Comparison of ENCODE assay signal across 18 mouse cellular contexts in the genomic region with DNA sequence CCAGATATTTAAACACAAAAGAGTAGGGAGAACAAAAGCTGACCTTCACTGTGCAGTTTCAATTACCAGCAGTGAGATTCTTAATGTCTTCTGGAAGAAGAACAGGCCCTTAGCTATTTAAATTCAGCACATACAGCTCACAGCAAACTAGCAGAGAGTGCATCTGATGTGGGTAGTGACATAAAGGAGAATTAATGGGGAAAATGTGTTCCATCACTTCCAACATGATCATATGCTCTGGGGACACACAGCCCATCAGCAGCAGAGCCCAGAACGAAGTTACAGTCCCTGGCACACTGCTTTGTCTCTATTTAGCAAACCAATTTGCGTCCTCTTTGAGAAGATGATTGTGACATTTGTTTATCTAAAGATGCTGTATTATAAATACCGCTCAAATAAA.
A peak's percentile ranks its signal among the peaks of the same experiment; 100 is the strongest.
DNase-seq lines count a peak whose midpoint lies in the region; ATAC-seq and TF ChIP-seq lines count a peak whose summit lies in the region.
"Had no signal": no experiment of that assay in that cellular context is flagged by ENCODE, and none has a peak within 500 bp of the region (broad histone marks: within the 10 kb centered on the region; RNA-seq: fewer than 3 reads in every experiment).

No protein-coding gene starts in this region.

- no peaks in the 10 kb centered on the region for H3K4me1 ChIP-seq in forebrain, embryonic 16.5 days (replicated peaks; ENCODE audit: control insufficient read depth, insufficient read depth, low read length)
- no peaks in the 10 kb centered on the region for H3K4me1 ChIP-seq in forebrain, embryonic 10.5 days
- H3K4me1 ChIP-seq in neural tube, embryonic 13.5 days (replicated peaks) = no peaks in the 10 kb centered on the region
- no peaks in the 10 kb centered on the region for H3K4me1 ChIP-seq in hindbrain, postnatal 0 days (ENCODE audit: insufficient read depth, low read length)
- H3K4me1 ChIP-seq: embryonic facial prominence, embryonic 13.5 days; heart, embryonic 10.5 days; intestine, embryonic 15.5 days had no signal

- H3K9me3 ChIP-seq in forebrain, embryonic 16.5 days (ENCODE audit: control insufficient read depth, low read length) = no peaks in the 10 kb centered on the region
- no peaks in the 10 kb centered on the region for H3K9me3 ChIP-seq in forebrain, embryonic 10.5 days
- H3K9me3 ChIP-seq in neural tube, embryonic 13.5 days = no peaks in the 10 kb centered on the region
- no peaks in the 10 kb centered on the region for H3K9me3 ChIP-seq in hindbrain, postnatal 0 days (ENCODE audit: low read length)
- H3K9me3 ChIP-seq: embryonic facial prominence, embryonic 13.5 days; heart, embryonic 10.5 days; intestine, embryonic 15.5 days had no signal

- no peak overlapping the region for H3K9ac ChIP-seq in forebrain, embryonic 16.5 days (replicated peaks; ENCODE audit: low read depth, low read length)
- no peak overlapping the region for H3K9ac ChIP-seq in neural tube, embryonic 13.5 days
- H3K9ac ChIP-seq in hindbrain, postnatal 0 days (replicated peaks; ENCODE audit: low read length) = no peak overlapping the region
- H3K9ac ChIP-seq: embryonic facial prominence, embryonic 13.5 days; intestine, embryonic 15.5 days had no signal

- no peak for TF ChIP-seq CTCF in hindbrain, postnatal 0 days (IDR thresholded peaks at IDR 0.05; ENCODE audit: low read depth)

- no peaks in the 10 kb centered on the region for H3K36me3 ChIP-seq in forebrain, embryonic 16.5 days (ENCODE audit: control insufficient read depth, insufficient read depth)
- no peaks in the 10 kb centered on the region for H3K36me3 ChIP-seq in forebrain, embryonic 10.5 days (replicated peaks)
- H3K36me3 ChIP-seq in neural tube, embryonic 13.5 days = no peaks in the 10 kb centered on the region
- H3K36me3 ChIP-seq in hindbrain, postnatal 0 days (ENCODE audit: insufficient read depth, low read length) = no peaks in the 10 kb centered on the region
- H3K36me3 ChIP-seq: embryonic facial prominence, embryonic 13.5 days; heart, embryonic 10.5 days; intestine, embryonic 15.5 days had no signal

- 56% methylated on average over 3 of the region's 3 CpGs for WGBS in forebrain, embryonic 16.5 days
- 82% methylated on average over 3 of the region's 3 CpGs for WGBS in forebrain, embryonic 10.5 days
- 69% methylated on average over 3 of the region's 3 CpGs for WGBS in neural tube, embryonic 13.5 days
- 61% methylated on average over 3 of the region's 3 CpGs for WGBS in hindbrain, postnatal 0 days

- DNase-seq in forebrain, embryonic 10.5 days (ENCODE audit: extremely low spot score, low spot score) = no peak
- DNase-seq in neural tube, embryonic 10.5 days (ENCODE audit: extremely low spot score, low spot score) = no peak
- peak; percentile 18 for DNase-seq in hindbrain, postnatal 0 days (ENCODE audit: low spot score)
- DNase-seq in ovary, postnatal 36 days (ENCODE audit: low spot score) = no peak
- no peak for DNase-seq in embryo, embryonic 10 days (ENCODE audit: low spot score)
- DNase-seq: adrenal gland, postnatal 36 days; cerebellum, adult 11-12 months; cerebellum, postnatal 14 days; heart, postnatal 4 days; kidney, adult 8-10 months; kidney, postnatal 14 days; lung, postnatal 4 days; thymus, postnatal 25 days had no signal

- H3K27ac ChIP-seq in forebrain, embryonic 16.5 days (ENCODE audit: low read length) = no peak overlapping the region
- H3K27ac ChIP-seq in forebrain, embryonic 10.5 days = no peak overlapping the region
- peak overlapping the region; percentile 56 for H3K27ac ChIP-seq in neural tube, embryonic 13.5 days (replicated peaks)
- no peak overlapping the region for H3K27ac ChIP-seq in hindbrain, postnatal 0 days
- H3K27ac ChIP-seq: embryonic facial prominence, embryonic 13.5 days; heart, embryonic 10.5 days; intestine, embryonic 15.5 days had no signal

- H3K27me3 ChIP-seq in forebrain, embryonic 16.5 days (replicated peaks; ENCODE audit: control insufficient read depth, insufficient read depth, low read length) = no peaks in the 10 kb centered on the region
- no peaks in the 10 kb centered on the region for H3K27me3 ChIP-seq in forebrain, embryonic 10.5 days (ENCODE audit: poor library complexity, severe bottlenecking)
- H3K27me3 ChIP-seq in neural tube, embryonic 13.5 days = no peaks in the 10 kb centered on the region
- no peaks in the 10 kb centered on the region for H3K27me3 ChIP-seq in hindbrain, postnatal 0 days (ENCODE audit: insufficient read depth, low read length)
- H3K27me3 ChIP-seq: embryonic facial prominence, embryonic 13.5 days; intestine, embryonic 15.5 days had no signal

- ATAC-seq in forebrain, embryonic 16.5 days = peak; percentile 43
- peak; percentile 56; the same call in 1 of the 2 replicates for ATAC-seq in neural tube, embryonic 13.5 days (ENCODE audit: low read depth)
- no peak for ATAC-seq in hindbrain, postnatal 0 days
- ATAC-seq: intestine, embryonic 15.5 days had no signal

- no peak overlapping the region for H3K4me2 ChIP-seq in forebrain, embryonic 16.5 days (ENCODE audit: low read length)
- H3K4me2 ChIP-seq in neural tube, embryonic 13.5 days = no peak overlapping the region
- H3K4me2 ChIP-seq in hindbrain, postnatal 0 days (ENCODE audit: low read depth, low read length) = no peak overlapping the region
- H3K4me2 ChIP-seq: embryonic facial prominence, embryonic 13.5 days; intestine, embryonic 15.5 days had no signal

- no peak overlapping the region for H3K4me3 ChIP-seq in forebrain, embryonic 16.5 days (replicated peaks; ENCODE audit: low read length)
- no peak overlapping the region for H3K4me3 ChIP-seq in forebrain, embryonic 10.5 days
- no peak overlapping the region for H3K4me3 ChIP-seq in neural tube, embryonic 13.5 days
- no peak overlapping the region for H3K4me3 ChIP-seq in hindbrain, postnatal 0 days (ENCODE audit: low read length)
- H3K4me3 ChIP-seq: embryonic facial prominence, embryonic 13.5 days; heart, embryonic 10.5 days; intestine, embryonic 15.5 days had no signal
